8 mouse cellular contexts compared by ENCODE assay signal in genomic region chr3:156560766-156561165, GRCm38 (mm10). TPM values are rescaled to one million over a fixed set of nuclear protein-coding genes. Genes with fewer than 3 reads are reported as not detected.
DNase-seq lines count a peak whose midpoint lies in the region; ATAC-seq and TF ChIP-seq lines count a peak whose summit lies in the region.
"Had no signal": no experiment of that assay in that cellular context is flagged by ENCODE, and none has a peak within 500 bp of the region (broad histone marks: within the 10 kb centered on the region; RNA-seq: fewer than 3 reads in every experiment).

No protein-coding gene starts in this region.

- H3K27me3 ChIP-seq in heart, embryonic 12.5 days (replicated peaks), result peaks cover 38% of the 10 kb centered on the region
- no peaks in the 10 kb centered on the region for H3K27me3 ChIP-seq in kidney, postnatal 0 days (ENCODE audit: insufficient read depth, low read length)

- no peak overlapping the region for H3K27ac ChIP-seq in heart, embryonic 12.5 days (ENCODE audit: poor library complexity, severe bottlenecking)
- H3K27ac ChIP-seq in kidney, postnatal 0 days, result 0 out of 2 replicates have a peak overlapping the region, but pooled peaks have one; percentile 39

- peaks cover 9% of the 10 kb centered on the region for H3K4me1 ChIP-seq in heart, embryonic 12.5 days (replicated peaks)
- peaks cover 5% of the 10 kb centered on the region; the same call in 1 of the 2 replicates for H3K4me1 ChIP-seq in kidney, postnatal 0 days (replicated peaks; ENCODE audit: insufficient read depth, low read length)

- 0 out of 2 replicates have a peak, but pooled peaks have one; percentile 10 for TF ChIP-seq POLR2A in brain, embryonic 14.5 days (IDR thresholded peaks at IDR 0.05; ENCODE audit: borderline replicate concordance, extremely low read depth, insufficient read depth, insufficient read length, poor library complexity, severe bottlenecking)

- peak overlapping the region; percentile 96 for H3K4me2 ChIP-seq in heart, embryonic 12.5 days
- peak overlapping the region; percentile 64 for H3K4me2 ChIP-seq in kidney, postnatal 0 days (ENCODE audit: low read length)

- under 1% methylated on average over 27 of the region's 27 CpGs for WGBS in heart, embryonic 12.5 days
- WGBS in kidney, postnatal 0 days, result under 1% methylated on average over 26 of the region's 27 CpGs

- no peaks in the 10 kb centered on the region for H3K36me3 ChIP-seq in heart, embryonic 12.5 days
- no peaks in the 10 kb centered on the region for H3K36me3 ChIP-seq in kidney, postnatal 0 days (ENCODE audit: insufficient read depth, low read length)

- H3K9me3 ChIP-seq in heart, embryonic 12.5 days (replicated peaks), result no peaks in the 10 kb centered on the region
- no peaks in the 10 kb centered on the region for H3K9me3 ChIP-seq in kidney, postnatal 0 days (replicated peaks; ENCODE audit: low read length)

- DNase-seq in brain, embryonic 14.5 days (ENCODE audit: low read depth), result peak; percentile 98
- peak; percentile 49 for DNase-seq in fibroblast of lung, adult 2 months (ENCODE audit: low read depth)
- DNase-seq in kidney, postnatal 0 days (ENCODE audit: low spot score), result peak; percentile 93
- peak; percentile 34 for DNase-seq in liver
- DNase-seq in neural tube, embryonic 10.5 days (ENCODE audit: extremely low spot score, low spot score), result peak; percentile 79
- peak; percentile 57 to 73 for DNase-seq in urinary bladder, adult 18-20 months (ENCODE audit: low spot score in 2 of 2)

- peak; percentile 79 for ATAC-seq in heart, embryonic 12.5 days (ENCODE audit: insufficient number of reproducible peaks, low FRiP score)
- peak; percentile 84 for ATAC-seq in kidney, postnatal 0 days (replicated peaks; ENCODE audit: low FRiP score, low read depth)

- no peak for TF ChIP-seq CTCF in brain, embryonic 14.5 days (IDR thresholded peaks at IDR 0.05; ENCODE audit: borderline replicate concordance, extremely low read depth, insufficient read depth, insufficient read length)
- no peak for TF ChIP-seq CTCF in kidney, postnatal 0 days (IDR thresholded peaks at IDR 0.05; ENCODE audit: low read depth)

- H3K4me3 ChIP-seq in heart, embryonic 12.5 days, result peak overlapping the region; percentile 69
- H3K4me3 ChIP-seq in kidney, postnatal 0 days (replicated peaks; ENCODE audit: low read depth, low read length), result peak overlapping the region; percentile 60

- H3K9ac ChIP-seq in heart, embryonic 12.5 days, result peak overlapping the region; percentile 60
- peak overlapping the region; percentile 44; the same call in 1 of the 2 replicates for H3K9ac ChIP-seq in kidney, postnatal 0 days (ENCODE audit: low read depth, low read length)

RNA-seq across cellular contexts. Expression of gene Negr1, which starts 0.8 kb away (rescaled TPM):
- polyA plus RNA-seq in brain, embryonic 14.5 days (2012; rRNA removed), result 40.2 and 61.0 TPM in 2 replicates
- 2.2 and 2.8 TPM in 2 replicates for polyA plus RNA-seq in heart, embryonic 12.5 days (2016; fragmentation: Nextera tagmentation; extraction: Ambion mirVana)
- polyA plus RNA-seq in kidney, postnatal 0 days (2015; fragmentation: Nextera tagmentation; extraction: Ambion mirVana), result 5.9 and 6.5 TPM in 2 replicates
- polyA plus RNA-seq: liver, adult 2 months had no signal

Comparison
In these comparisons a context has a peak if more than half of its experiments do, and no peak if none do; other contexts are left out.
1. DNase-seq: peak in every context shown above with its lines; median percentile 98 in brain, embryonic 14.5 days; 93 in kidney, postnatal 0 days; 79 in neural tube, embryonic 10.5 days; 65 in urinary bladder, adult 18-20 months; 49 in fibroblast of lung, adult 2 months; 34 in liver.